Mouse (Mus musculus) forebrain, embryonic 11.5 days (tissue): ENCODE data around the gene Tceal1. TPM values are rescaled to one million over a fixed set of nuclear protein-coding genes. Genes with fewer than 3 reads are reported as not detected.
"Not testable (repeated sequence)": the region's sequence is repeated elsewhere in the genome, so short reads cannot be mapped to it uniquely, and the experiment has no call there.

Experiments used
- ATAC-seq: fragments of 200-750 bp; cut with Nextera tagmentation; replicated peaks from 2 replicates; pipeline ENCODE4 v1.8.0; 2017; ENCODE audit warnings: moderate TSS enrichment; ENCODE audit not compliant: low FRiP score
- DNase-seq: peaks from one replicate; pipeline ENCODE4 v3.0.0-alpha.2; 2017; ENCODE audit warnings: low spot score
- H3K27ac ChIP-seq: fragments of 300-500 bp; sonication (generic); 2 replicates; pipeline ENCODE4 v1.5.1; 2014; ENCODE audit warnings: low read depth, low read length
- H3K27me3 ChIP-seq: fragments of 300-500 bp; sonication (generic); 2 replicates; pipeline ENCODE4 v1.6.1; 2014; ENCODE audit warnings: mild to moderate bottlenecking, low read length, mixed read lengths; ENCODE audit not compliant: control insufficient read depth, insufficient read depth
- H3K36me3 ChIP-seq: fragments of 300-500 bp; sonication (generic); 2 replicates; pipeline ENCODE4 v1.6.1; 2014; ENCODE audit warnings: mild to moderate bottlenecking, low read length, moderate library complexity, mixed read lengths; ENCODE audit not compliant: control insufficient read depth, insufficient read depth
- H3K4me1 ChIP-seq: fragments of 300-500 bp; sonication (generic); replicated peaks from 2 replicates; pipeline ENCODE4 v1.6.1; 2014; ENCODE audit warnings: low read length, mixed read lengths; ENCODE audit not compliant: control insufficient read depth, insufficient read depth
- H3K4me2 ChIP-seq: fragments of 300-500 bp; sonication (generic); 2 replicates; pipeline ENCODE4 v1.6.1; 2014; ENCODE audit warnings: low read depth, mild to moderate bottlenecking, low read length, moderate library complexity, mixed read lengths; ENCODE audit not compliant: severe bottlenecking
- H3K4me3 ChIP-seq: fragments of 300-500 bp; sonication (generic); 2 replicates; pipeline ENCODE4 v1.5.1; 2014; ENCODE audit warnings: low read depth, low read length
- H3K9ac ChIP-seq: fragments of 300-500 bp; sonication (generic); 2 replicates; pipeline ENCODE4 v1.6.1; 2014; ENCODE audit warnings: low read length
- H3K9me3 ChIP-seq: fragments of 300-500 bp; sonication (generic); 2 replicates; pipeline ENCODE4 v1.6.1; 2016; ENCODE audit warnings: low read length, mixed read lengths; ENCODE audit not compliant: control insufficient read depth
- WGBS: fragments of 180-500 bp; shearing (Covaris S2); extraction: QIAGEN DNeasy Blood & Tissue Kit; methylation state at CpG from one replicate; pipeline ENCODE4 v1.1.7; 2014; 5-methylcytosine and 5-hydroxymethylcytosine counted together
- polyA plus RNA-seq: library from polyadenylated mRNA; unstranded; fragments of >200 nt; fragmentation: Nextera tagmentation; extraction: Ambion mirVana; gene quantifications from 2 replicates; pipeline ENCODE4 v1.2.1, GENCODE M21; 2014

Gene Tceal1
- polyA plus RNA-seq, 1 experiment from 2014 or later, result 11.2 TPM

GRCm38 (mm10) chrX:136708168-136708681, 443 bp downstream of the Tceal1 start:
- ATAC-seq (peak; percentile 90), DNase-seq (peak; percentile 64)
- peak overlapping the region; percentile 65 for H3K9ac ChIP-seq
- H3K9me3 ChIP-seq, result no peaks in the 10 kb centered on the region
- peak overlapping the region; percentile 70 for H3K27ac ChIP-seq
- H3K4me1 ChIP-seq, result peaks cover 3% of the 10 kb centered on the region; the same call in 1 of the 2 replicates
- WGBS, result 17% methylated on average over 18 of the region's 18 CpGs
- H3K4me3 ChIP-seq, result peak overlapping the region; percentile 43
- H3K36me3 ChIP-seq, result no peaks in the 10 kb centered on the region
- H3K27me3 ChIP-seq, result peaks cover 2% of the 10 kb centered on the region; the same call in 1 of the 2 replicates
- peak overlapping the region; percentile 51 for H3K4me2 ChIP-seq

GRCm38 (mm10) chrX:136708782-136709181, 1.0 kb downstream of the Tceal1 start:
- ATAC-seq (peak; percentile 12; the same call in 1 of the 2 replicates), DNase-seq (peak; percentile 48)
- WGBS, result 23% methylated on average over 14 of the region's 14 CpGs

GRCm38 (mm10) chrX:136714742-136715474, 7.1 kb downstream of the Tceal1 start:
- not testable (repeated sequence) for H3K9me3 ChIP-seq, H3K36me3 ChIP-seq, H3K9ac ChIP-seq, H3K27me3 ChIP-seq, H3K4me3 ChIP-seq, H3K4me2 ChIP-seq, H3K4me1 ChIP-seq, DNase-seq
- 43% methylated on average over 3 of the region's 3 CpGs for WGBS
- peak overlapping the region; percentile 37; the same call in 1 of the 2 replicates for H3K27ac ChIP-seq
- peak; percentile 92 for ATAC-seq

More at GRCm38 (mm10) chrX:136708782-136709181, 1.0 kb downstream of the Tceal1 start:
- Histone ChIP-seq H3K4me2 (peak overlapping the region; percentile 51), H3K4me3 (peak overlapping the region; percentile 43), H3K27ac (peak overlapping the region; percentile 37; the same call in 1 of the 2 replicates), H3K9me3 (no peaks in the 10 kb centered on the region), H3K27me3 (peaks cover 2% of the 10 kb centered on the region; the same call in 1 of the 2 replicates), H3K36me3 (no peaks in the 10 kb centered on the region), H3K9ac (peak overlapping the region; percentile 65), H3K4me1 (peaks cover 3% of the 10 kb centered on the region; the same call in 1 of the 2 replicates)

- no peak overlapping the region for H3K4me3 ChIP-seq
Observed at GRCm38 (mm10) chrX:136732016-136732415, 24.2 kb downstream of the Tceal1 start.

GRCm38 (mm10) chrX:136740087-136740790, 32.5 kb downstream of the Tceal1 start:
- DNase-seq (peak; percentile 49), ATAC-seq (no peak)
- 18% methylated on average over 15 of the region's 15 CpGs for WGBS
- Histone ChIP-seq H3K9me3 (no peaks in the 10 kb centered on the region), H3K4me3 (peak overlapping the region; percentile 47), H3K9ac (peak overlapping the region; percentile 71), H3K27me3 (no peaks in the 10 kb centered on the region), H3K27ac (peak overlapping the region; percentile 66; the same call in 1 of the 2 replicates), H3K4me2 (peak overlapping the region; percentile 37; the same call in 1 of the 2 replicates), H3K4me1 (no peaks in the 10 kb centered on the region), H3K36me3 (no peaks in the 10 kb centered on the region)

More at GRCm38 (mm10) chrX:136732016-136732415, 24.2 kb downstream of the Tceal1 start:
- Histone ChIP-seq H3K9me3 (no peaks in the 10 kb centered on the region), H3K27ac (no peak overlapping the region), H3K4me1 (no peaks in the 10 kb centered on the region), H3K9ac (no peak overlapping the region), H3K4me2 (no peak overlapping the region), H3K27me3 (no peaks in the 10 kb centered on the region), H3K36me3 (no peaks in the 10 kb centered on the region)
- no peak for DNase-seq
- ATAC-seq, result no peak
- WGBS, result 91% methylated on average over 4 of the region's 4 CpGs

- ATAC-seq (peak; percentile 98), DNase-seq (peak; percentile 93)
- Histone ChIP-seq H3K27ac (peak overlapping the region; percentile 80), H3K9me3 (no peaks in the 10 kb centered on the region), H3K4me1 (no peaks in the 10 kb centered on the region), H3K4me2 (peak overlapping the region; percentile 21; the same call in 1 of the 2 replicates), H3K36me3 (no peaks in the 10 kb centered on the region), H3K27me3 (no peaks in the 10 kb centered on the region), H3K9ac (peak overlapping the region; percentile 71), H3K4me3 (peak overlapping the region; percentile 47)
- 23% methylated on average over 39 of the region's 39 CpGs for WGBS
Observed at GRCm38 (mm10) chrX:136740791-136741650, 33.2 kb downstream of the Tceal1 start.

- Histone ChIP-seq H3K9me3 (no peaks in the 10 kb centered on the region), H3K27ac (peak overlapping the region; percentile 80), H3K27me3 (no peaks in the 10 kb centered on the region), H3K4me3 (peak overlapping the region; percentile 47), H3K36me3 (no peaks in the 10 kb centered on the region), H3K9ac (peak overlapping the region; percentile 59), H3K4me2 (peak overlapping the region; percentile 43), H3K4me1 (no peaks in the 10 kb centered on the region)
- DNase-seq, result peak; percentile 91
- ATAC-seq, result peak; percentile 53
- 29% methylated on average over 44 of the region's 46 CpGs for WGBS
Observed at GRCm38 (mm10) chrX:136741651-136742201, 33.9 kb downstream of the Tceal1 start.
